27 mouse cellular contexts compared by ENCODE assay signal in genomic region chr1:39540592-39540991, GRCm38 (mm10). TPM values are rescaled to one million over a fixed set of nuclear protein-coding genes. Genes with fewer than 3 reads are reported as not detected.
A peak's percentile ranks its signal among the peaks of the same experiment; 100 is the strongest.
DNase-seq lines count a peak whose midpoint lies in the region; ATAC-seq and TF ChIP-seq lines count a peak whose summit lies in the region.
"Had no signal": no experiment of that assay in that cellular context is flagged by ENCODE, and none has a peak within 500 bp of the region (broad histone marks: within the 10 kb centered on the region; RNA-seq: fewer than 3 reads in every experiment).

No protein-coding gene starts in this region.

- peaks cover 53% of the 10 kb centered on the region for H3K36me3 ChIP-seq in forebrain, postnatal 0 days (ENCODE audit: insufficient read depth)
- peaks cover 72% of the 10 kb centered on the region for H3K36me3 ChIP-seq in forebrain, embryonic 13.5 days (ENCODE audit: poor library complexity, severe bottlenecking)
- H3K36me3 ChIP-seq in liver, postnatal 0 days (replicated peaks; ENCODE audit: insufficient read depth, low read length): peaks cover 58% of the 10 kb centered on the region
- H3K36me3 ChIP-seq in liver, embryonic 11.5 days (ENCODE audit: control insufficient read depth, insufficient read depth, low read length): peaks cover 40% of the 10 kb centered on the region
- H3K36me3 ChIP-seq in E14TG2a.4 (ENCODE audit: insufficient read depth, low read length): peaks cover 82% of the 10 kb centered on the region

- no peak for TF ChIP-seq EP300 in liver, postnatal 0 days (IDR thresholded peaks at IDR 0.05; ENCODE audit: low read depth)

- no peaks in the 10 kb centered on the region for H3K9me3 ChIP-seq in forebrain, postnatal 0 days (ENCODE audit: low read length)
- no peaks in the 10 kb centered on the region for H3K9me3 ChIP-seq in forebrain, embryonic 13.5 days (replicated peaks)
- H3K9me3 ChIP-seq in liver, postnatal 0 days (ENCODE audit: low read length): no peaks in the 10 kb centered on the region; the same call in 1 of the 2 replicates
- peaks cover 6% of the 10 kb centered on the region for H3K9me3 ChIP-seq in liver, embryonic 11.5 days (ENCODE audit: control insufficient read depth, low read length)
- 0 out of 2 replicates have a peak, but pooled peaks cover 3% of the 10 kb centered on the region for H3K9me3 ChIP-seq in E14TG2a.4 (ENCODE audit: low read length)

- ATAC-seq in forebrain, postnatal 0 days: no peak
- ATAC-seq in forebrain, embryonic 13.5 days: no peak
- ATAC-seq in liver, postnatal 0 days: no peak
- no peak for ATAC-seq in liver, embryonic 11.5 days (replicated peaks; ENCODE audit: low FRiP score)
- ATAC-seq: hindbrain, embryonic 16.5 days; liver, embryonic 12.5 days had no signal

- H3K27ac ChIP-seq in forebrain, postnatal 0 days (ENCODE audit: low read depth, low read length): no peak overlapping the region
- H3K27ac ChIP-seq in forebrain, embryonic 13.5 days: no peak overlapping the region
- no peak overlapping the region for H3K27ac ChIP-seq in liver, postnatal 0 days (ENCODE audit: low read depth)
- no peak overlapping the region for H3K27ac ChIP-seq in liver, embryonic 11.5 days (ENCODE audit: low read depth, low read length)
- H3K27ac ChIP-seq: heart, embryonic 13.5 days; kidney, embryonic 15.5 days; limb, embryonic 13.5 days; liver, embryonic 12.5 days had no signal

- H3K27me3 ChIP-seq in forebrain, postnatal 0 days (ENCODE audit: insufficient read depth, low read length): no peaks in the 10 kb centered on the region
- H3K27me3 ChIP-seq in forebrain, embryonic 13.5 days: no peaks in the 10 kb centered on the region
- no peaks in the 10 kb centered on the region for H3K27me3 ChIP-seq in liver, postnatal 0 days (ENCODE audit: insufficient read depth, low read length)
- no peaks in the 10 kb centered on the region for H3K27me3 ChIP-seq in liver, embryonic 11.5 days (replicated peaks; ENCODE audit: control insufficient read depth, insufficient read depth, low read length)
- no peaks in the 10 kb centered on the region for H3K27me3 ChIP-seq in E14TG2a.4 (ENCODE audit: insufficient read depth, low read length)
- H3K27me3 ChIP-seq: CH12.LX; heart, embryonic 13.5 days; kidney, embryonic 15.5 days; limb, embryonic 13.5 days; liver, embryonic 12.5 days had no signal

- DNase-seq in forebrain, postnatal 0 days: no peak
- no peak for DNase-seq in liver, postnatal 0 days
- no peak for DNase-seq in liver, embryonic 11.5 days (ENCODE audit: low spot score)
- peak; percentile 47 for DNase-seq in R1 (ENCODE audit: low read depth, low spot score)
- DNase-seq in adrenal gland, adult 2 months: no peak
- DNase-seq in natural killer cell, adult 2 months (ENCODE audit: low spot score in 2 of 2): no peak
- DNase-seq: adrenal gland, postnatal 36 days; cerebellum, adult 2 months; cerebellum, postnatal 14 days; gastrocnemius, postnatal 14 days; heart, postnatal 10 days; kidney, adult 18-20 months; kidney, postnatal 25 days; lung, adult 18-20 months; lung, postnatal 36 days; thymus, adult 18-20 months; thymus, postnatal 36 days had no signal

- H3K4me3 ChIP-seq in forebrain, postnatal 0 days (ENCODE audit: low read depth, low read length): no peak overlapping the region
- H3K4me3 ChIP-seq in forebrain, embryonic 13.5 days: no peak overlapping the region
- H3K4me3 ChIP-seq in liver, postnatal 0 days (ENCODE audit: low read depth, low read length): no peak overlapping the region
- no peak overlapping the region for H3K4me3 ChIP-seq in liver, embryonic 11.5 days (ENCODE audit: low read depth, low read length)
- H3K4me3 ChIP-seq in E14TG2a.4 (replicated peaks; ENCODE audit: low read length): no peak overlapping the region
- H3K4me3 ChIP-seq: erythroblast, embryonic 14.5 days; heart, embryonic 13.5 days; kidney, embryonic 15.5 days; limb, embryonic 13.5 days; liver, embryonic 12.5 days had no signal

- H3K4me1 ChIP-seq in forebrain, postnatal 0 days (ENCODE audit: insufficient read depth): 0 out of 2 replicates have a peak, but pooled peaks cover 3% of the 10 kb centered on the region
- H3K4me1 ChIP-seq in forebrain, embryonic 13.5 days: peaks cover 20% of the 10 kb centered on the region
- H3K4me1 ChIP-seq in liver, postnatal 0 days (ENCODE audit: insufficient read depth): peaks cover 11% of the 10 kb centered on the region
- H3K4me1 ChIP-seq in liver, embryonic 11.5 days (replicated peaks; ENCODE audit: control insufficient read depth, insufficient read depth, low read length): 0 out of 2 replicates have a peak, but pooled peaks cover 6% of the 10 kb centered on the region
- peaks cover 19% of the 10 kb centered on the region for H3K4me1 ChIP-seq in E14TG2a.4 (replicated peaks; ENCODE audit: low read depth, low read length)

- no peak overlapping the region for H3K4me2 ChIP-seq in forebrain, postnatal 0 days (ENCODE audit: low read depth)
- H3K4me2 ChIP-seq in forebrain, embryonic 13.5 days: no peak overlapping the region
- no peak overlapping the region for H3K4me2 ChIP-seq in liver, postnatal 0 days (ENCODE audit: low read depth, low read length)
- no peak overlapping the region for H3K4me2 ChIP-seq in liver, embryonic 11.5 days
- H3K4me2 ChIP-seq: heart, embryonic 13.5 days; kidney, embryonic 15.5 days; limb, embryonic 13.5 days; liver, embryonic 12.5 days; midbrain, embryonic 11.5 days had no signal

- TF ChIP-seq CTCF in forebrain, postnatal 0 days (IDR thresholded peaks at IDR 0.05; ENCODE audit: low read depth): peak; percentile 27
- 0 out of 2 replicates have a peak, but pooled peaks have one; percentile 17 for TF ChIP-seq CTCF in liver, postnatal 0 days (IDR thresholded peaks at IDR 0.05; ENCODE audit: low read depth)
- TF ChIP-seq CTCF in E14TG2a.4 (conservative IDR thresholded peaks at IDR 0.05; ENCODE audit: low read length): peak; percentile 23

- H3K9ac ChIP-seq in forebrain, postnatal 0 days: no peak overlapping the region
- no peak overlapping the region for H3K9ac ChIP-seq in forebrain, embryonic 13.5 days
- no peak overlapping the region for H3K9ac ChIP-seq in liver, postnatal 0 days (replicated peaks)
- H3K9ac ChIP-seq in liver, embryonic 11.5 days (ENCODE audit: low read depth, low read length): no peak overlapping the region
- H3K9ac ChIP-seq: heart, embryonic 13.5 days; kidney, embryonic 15.5 days; limb, embryonic 13.5 days; liver, embryonic 12.5 days had no signal

RNA-seq across cellular contexts. Expression of gene Cnot11, which starts 5.8 kb away (rescaled TPM):
- 27.9 and 38.8 TPM in 2 replicates for total RNA-seq in forebrain, postnatal 0 days (2014; rRNA removed)
- polyA plus RNA-seq in forebrain, postnatal 0 days (2015; fragmentation: Nextera tagmentation; extraction: Ambion mirVana): 11.1 and 11.2 TPM in 2 replicates
- 15.9 and 17.2 TPM in 2 replicates for polyA plus RNA-seq in forebrain, embryonic 13.5 days (2015; fragmentation: Nextera tagmentation; extraction: Ambion mirVana)
- 5.9 and 7.7 TPM in 2 replicates for polyA plus RNA-seq in liver, postnatal 0 days (2015; fragmentation: Nextera tagmentation; extraction: Ambion mirVana)
- 24.3 and 26.3 TPM in 2 replicates for polyA plus RNA-seq in liver, embryonic 11.5 days (2014; fragmentation: Nextera tagmentation; extraction: Ambion mirVana)
- total RNA-seq in adrenal gland, adult 2 months (2021): 10 to 100 TPM; 18.5 to 23.2 TPM
- 34.2 and 38.9 TPM in 2 replicates for polyA plus RNA-seq in adrenal gland, adult 2 months (2012; rRNA removed)

RNA-seq across cellular contexts. Expression of gene Rnf149, which starts 36.6 kb away (rescaled TPM):
- total RNA-seq in forebrain, postnatal 0 days (2014; rRNA removed): 27.5 and 29.5 TPM in 2 replicates
- 8.5 and 20.0 TPM in 2 replicates for polyA plus RNA-seq in forebrain, postnatal 0 days (2015; fragmentation: Nextera tagmentation; extraction: Ambion mirVana)
- polyA plus RNA-seq in forebrain, embryonic 13.5 days (2015; fragmentation: Nextera tagmentation; extraction: Ambion mirVana): 20.0 and 20.7 TPM in 2 replicates
- polyA plus RNA-seq in liver, postnatal 0 days (2015; fragmentation: Nextera tagmentation; extraction: Ambion mirVana): 25.9 and 26.9 TPM in 2 replicates
- 27.5 and 29.6 TPM in 2 replicates for polyA plus RNA-seq in liver, embryonic 11.5 days (2014; fragmentation: Nextera tagmentation; extraction: Ambion mirVana)
- 10 to 100 TPM; 39.1 to 42.5 TPM for total RNA-seq in adrenal gland, adult 2 months (2021)
- polyA plus RNA-seq in adrenal gland, adult 2 months (2012; rRNA removed): 30.0 and 66.9 TPM in 2 replicates
